Comparison of ENCODE assay signal across 8 mouse cellular contexts in genomic region chr11:11115031-11115647, GRCm38 (mm10). TPM values are rescaled to one million over a fixed set of nuclear protein-coding genes. Genes with fewer than 3 reads are reported as not detected.
DNase-seq lines count a peak whose midpoint lies in the region; ATAC-seq and TF ChIP-seq lines count a peak whose summit lies in the region.

No protein-coding gene starts in this region.

- ATAC-seq in forebrain, embryonic 11.5 days (replicated peaks; ENCODE audit: low FRiP score), result no peak
- ATAC-seq in liver, embryonic 12.5 days, result no peak

- peak overlapping the region; percentile 50 for H3K9ac ChIP-seq in forebrain, embryonic 11.5 days (ENCODE audit: low read length)
- no peak overlapping the region for H3K9ac ChIP-seq in liver, embryonic 12.5 days

- peak overlapping the region; percentile 64 for H3K4me3 ChIP-seq in heart, embryonic 10.5 days
- peak overlapping the region; percentile 80 for H3K4me3 ChIP-seq in E14TG2a.4 (replicated peaks; ENCODE audit: low read length)
- H3K4me3 ChIP-seq in forebrain, embryonic 11.5 days (ENCODE audit: low read depth, low read length), result peak overlapping the region; percentile 45
- peak overlapping the region; percentile 26 for H3K4me3 ChIP-seq in liver, embryonic 12.5 days

- no peaks in the 10 kb centered on the region for H3K36me3 ChIP-seq in heart, embryonic 10.5 days
- no peaks in the 10 kb centered on the region for H3K36me3 ChIP-seq in E14TG2a.4 (ENCODE audit: insufficient read depth, low read length)
- H3K36me3 ChIP-seq in forebrain, embryonic 11.5 days (ENCODE audit: control insufficient read depth, insufficient read depth, low read length), result no peaks in the 10 kb centered on the region
- no peaks in the 10 kb centered on the region for H3K36me3 ChIP-seq in liver, embryonic 12.5 days

- H3K4me2 ChIP-seq in forebrain, embryonic 11.5 days (ENCODE audit: low read depth, low read length, severe bottlenecking), result peak overlapping the region; percentile 96
- H3K4me2 ChIP-seq in liver, embryonic 12.5 days, result peak overlapping the region; percentile 49

- DNase-seq in heart, embryonic 10.5 days (ENCODE audit: low spot score), result no peak
- no peak for DNase-seq in heart, adult 11 months
- DNase-seq in forebrain, embryonic 11.5 days (ENCODE audit: low spot score), result peak; percentile 57
- no peak for DNase-seq in layer of hippocampus, adult 11-12 months (ENCODE audit: low spot score)
- DNase-seq in ovary, postnatal 36 days (ENCODE audit: low spot score), result no peak
- no peak for DNase-seq in cerebellum, adult 8-10 months

- H3K27ac ChIP-seq in heart, embryonic 10.5 days, result no peak overlapping the region
- H3K27ac ChIP-seq in forebrain, embryonic 11.5 days (ENCODE audit: low read depth, low read length), result no peak overlapping the region
- H3K27ac ChIP-seq in liver, embryonic 12.5 days, result no peak overlapping the region

- H3K4me1 ChIP-seq in heart, embryonic 10.5 days, result peaks cover 25% of the 10 kb centered on the region
- H3K4me1 ChIP-seq in E14TG2a.4 (replicated peaks; ENCODE audit: low read depth, low read length), result peaks cover 25% of the 10 kb centered on the region
- H3K4me1 ChIP-seq in forebrain, embryonic 11.5 days (replicated peaks; ENCODE audit: control insufficient read depth, insufficient read depth, low read length), result peaks cover 13% of the 10 kb centered on the region; the same call in 1 of the 2 replicates
- no peaks in the 10 kb centered on the region for H3K4me1 ChIP-seq in liver, embryonic 12.5 days

- no peaks in the 10 kb centered on the region for H3K9me3 ChIP-seq in heart, embryonic 10.5 days
- peaks cover 15% of the 10 kb centered on the region for H3K9me3 ChIP-seq in E14TG2a.4 (ENCODE audit: low read length)
- no peaks in the 10 kb centered on the region for H3K9me3 ChIP-seq in forebrain, embryonic 11.5 days (ENCODE audit: control insufficient read depth, low read length)
- H3K9me3 ChIP-seq in liver, embryonic 12.5 days (replicated peaks), result no peaks in the 10 kb centered on the region

- WGBS in heart, embryonic 10.5 days, result under 1% methylated on average over 17 of the region's 17 CpGs
- WGBS in forebrain, embryonic 11.5 days, result 0% methylated on average over 17 of the region's 17 CpGs
- WGBS in liver, embryonic 12.5 days (ENCODE audit: insufficient replicate concordance), result 3% methylated on average over 17 of the region's 17 CpGs

- no peak for TF ChIP-seq CTCF in E14TG2a.4 (conservative IDR thresholded peaks at IDR 0.05; ENCODE audit: low read length)

- H3K27me3 ChIP-seq in heart, embryonic 10.5 days (ENCODE audit: insufficient read depth, poor library complexity, severe bottlenecking), result peaks cover 63% of the 10 kb centered on the region
- peaks cover 69% of the 10 kb centered on the region for H3K27me3 ChIP-seq in E14TG2a.4 (ENCODE audit: insufficient read depth, low read length)
- H3K27me3 ChIP-seq in forebrain, embryonic 11.5 days (ENCODE audit: control insufficient read depth, insufficient read depth, low read length), result peaks cover 36% of the 10 kb centered on the region
- peaks cover 57% of the 10 kb centered on the region for H3K27me3 ChIP-seq in liver, embryonic 12.5 days (replicated peaks)

RNA-seq across cellular contexts. Expression of gene Vwc2, which starts 1.1 kb away (rescaled TPM):
- 0.23 and 0.35 TPM in 2 replicates for polyA plus RNA-seq in heart, embryonic 10.5 days (2016; fragmentation: Nextera tagmentation; extraction: Ambion mirVana)
- polyA plus RNA-seq in forebrain, embryonic 11.5 days (2014; fragmentation: Nextera tagmentation; extraction: Ambion mirVana), result 2.6 and 2.9 TPM in 2 replicates
- polyA plus RNA-seq in liver, embryonic 12.5 days (2016; fragmentation: Nextera tagmentation; extraction: Ambion mirVana), result 0.15 and 0.18 TPM in 2 replicates

Comparison
In these comparisons a context has a peak if more than half of its experiments do, and no peak if none do; other contexts are left out.
1. H3K4me3 ChIP-seq: peak in every context shown above with its lines; median percentile 80 in E14TG2a.4; 64 in heart, embryonic 10.5 days; 45 in forebrain, embryonic 11.5 days; 26 in liver, embryonic 12.5 days.